Mouse (Mus musculus) brown adipose tissue, adult 24 weeks (tissue): Measurements from ENCODE around the gene Cox17. TPM values are rescaled to one million over a fixed set of nuclear protein-coding genes. Genes with fewer than 3 reads are reported as not detected.
A peak's percentile ranks its signal among the peaks of the same experiment; 100 is the strongest.

Experiments
- H3K27ac ChIP-seq: fragments of 200-500 bp; replicated peaks from 2 replicates; pipeline ENCODE4 v1.5.1; 2012; ENCODE audit warnings: low read depth, mild to moderate bottlenecking, low read length
- H3K4me1 ChIP-seq: fragments of 200-500 bp; 2 replicates; pipeline ENCODE4 v1.6.1; 2012; ENCODE audit warnings: low read length, mixed read lengths; ENCODE audit not compliant: control insufficient read depth, insufficient read depth, insufficient read length
- H3K4me3 ChIP-seq: fragments of 200-500 bp; 2 replicates; pipeline ENCODE4 v1.5.1; 2012; ENCODE audit warnings: low read depth, mild to moderate bottlenecking, low read length, moderate library complexity; ENCODE audit not compliant: insufficient read depth
- polyA plus RNA-seq: library from polyadenylated mRNA; stranded (reverse); fragments of >200 nt; gene quantifications from 2 replicates; pipeline ENCODE4 v1.2.4, GENCODE M21; 2012; ENCODE audit not compliant: missing spikeins, insufficient read depth, insufficient read length

Cox17 gene
- polyA plus RNA-seq, 1 experiment: 1,331 TPM

GRCm38 (mm10) chr16:38359857-38360256, 13.1 kb downstream of the Cox17 start:
- H3K27ac ChIP-seq: no peak overlapping the region
- no peak overlapping the region for H3K4me3 ChIP-seq
- H3K4me1 ChIP-seq: peaks cover 10% of the 10 kb centered on the region; the same call in 1 of the 2 replicates

- peaks cover 10% of the 10 kb centered on the region; the same call in 1 of the 2 replicates for H3K4me1 ChIP-seq
- H3K4me3 ChIP-seq: no peak overlapping the region
- no peak overlapping the region for H3K27ac ChIP-seq
Measured at GRCm38 (mm10) chr16:38360317-38360716, 13.5 kb downstream of the Cox17 start.

- Histone ChIP-seq H3K4me3 (peak within 1 kb of the TSS; percentile 49), H3K4me1 (peaks cover 10% of the 10 kb centered on the region; the same call in 1 of the 2 replicates), H3K27ac (peak within 1 kb of the TSS; percentile 63)
Measured at GRCm38 (mm10) chr16:38361933-38362332, 15.1 kb downstream of the Cox17 start, which contains the start of gene Popdc2. TSS of gene Popdc2 (plus strand) at chr16:38362209.

- Histone ChIP-seq H3K4me3 (peak overlapping the region; percentile 49), H3K4me1 (peaks cover 10% of the 10 kb centered on the region; the same call in 1 of the 2 replicates), H3K27ac (peak overlapping the region; percentile 63)
Measured at GRCm38 (mm10) chr16:38362493-38363255, 15.9 kb downstream of the Cox17 start.

GRCm38 (mm10) chr16:38363256-38363595, 16.4 kb downstream of the Cox17 start:
- Histone ChIP-seq H3K27ac (no peak overlapping the region), H3K4me3 (peak overlapping the region; percentile 49), H3K4me1 (peaks cover 10% of the 10 kb centered on the region; the same call in 1 of the 2 replicates)

- peak overlapping the region; percentile 49 for H3K4me3 ChIP-seq
- no peak overlapping the region for H3K27ac ChIP-seq
- peaks cover 10% of the 10 kb centered on the region; the same call in 1 of the 2 replicates for H3K4me1 ChIP-seq
Measured at GRCm38 (mm10) chr16:38363657-38364056, 16.9 kb downstream of the Cox17 start.

- no peak overlapping the region for H3K4me3 ChIP-seq
- no peak overlapping the region for H3K27ac ChIP-seq
- H3K4me1 ChIP-seq: peaks cover 15% of the 10 kb centered on the region; the same call in 1 of the 2 replicates
Measured at GRCm38 (mm10) chr16:38365390-38365789, 18.6 kb downstream of the Cox17 start.

GRCm38 (mm10) chr16:38366231-38366630, 19.4 kb downstream of the Cox17 start:
- Histone ChIP-seq H3K4me1 (peaks cover 17% of the 10 kb centered on the region; the same call in 1 of the 2 replicates), H3K27ac (no peak overlapping the region), H3K4me3 (no peak overlapping the region)

GRCm38 (mm10) chr16:38368336-38368735, 21.5 kb downstream of the Cox17 start:
- no peak overlapping the region for H3K27ac ChIP-seq
- no peak overlapping the region for H3K4me3 ChIP-seq
- peaks cover 13% of the 10 kb centered on the region; the same call in 1 of the 2 replicates for H3K4me1 ChIP-seq

- H3K4me3 ChIP-seq: no peak overlapping the region
- H3K27ac ChIP-seq: no peak overlapping the region
- peaks cover 7% of the 10 kb centered on the region; the same call in 1 of the 2 replicates for H3K4me1 ChIP-seq
Measured at GRCm38 (mm10) chr16:38369000-38369399, 22.2 kb downstream of the Cox17 start.

GRCm38 (mm10) chr16:38369431-38369830, 22.6 kb downstream of the Cox17 start:
- Histone ChIP-seq H3K27ac (no peak overlapping the region), H3K4me1 (peaks cover 7% of the 10 kb centered on the region; the same call in 1 of the 2 replicates), H3K4me3 (no peak overlapping the region)

GRCm38 (mm10) chr16:38369992-38370484, 23.2 kb downstream of the Cox17 start:
- H3K4me3 ChIP-seq: no peak overlapping the region

GRCm38 (mm10) chr16:38370633-38371374, 24.0 kb downstream of the Cox17 start:
- Histone ChIP-seq H3K4me3 (no peak overlapping the region), H3K4me1 (peaks cover 7% of the 10 kb centered on the region; the same call in 1 of the 2 replicates), H3K27ac (0 out of 2 replicates have a peak overlapping the region, but pooled peaks have one; percentile 7)

More at GRCm38 (mm10) chr16:38369992-38370484, 23.2 kb downstream of the Cox17 start:
- H3K4me1 ChIP-seq: peaks cover 7% of the 10 kb centered on the region; the same call in 1 of the 2 replicates
- H3K27ac ChIP-seq: peak overlapping the region; percentile 1; the same call in 1 of the 2 replicates

GRCm38 (mm10) chr16:38371705-38372296, 25.0 kb downstream of the Cox17 start:
- Histone ChIP-seq H3K4me1 (peaks cover 7% of the 10 kb centered on the region; the same call in 1 of the 2 replicates), H3K4me3 (no peak overlapping the region), H3K27ac (no peak overlapping the region)

- Histone ChIP-seq H3K4me3 (no peak overlapping the region), H3K4me1 (peaks cover 7% of the 10 kb centered on the region; the same call in 1 of the 2 replicates), H3K27ac (no peak overlapping the region)
Measured at GRCm38 (mm10) chr16:38372876-38373275, 26.1 kb downstream of the Cox17 start.
